Mouse (Mus musculus) bone marrow, adult 2 months (tissue): ENCODE measurements around the gene Hist1h3a. TPM values are rescaled to one million over a fixed set of nuclear protein-coding genes. Genes with fewer than 3 reads are reported as not detected.

Experiments
- H3K27ac ChIP-seq: fragments of 200-500 bp; 2 replicates; pipeline ENCODE4 v1.5.1; 2012; ENCODE audit warnings: low read depth, mild to moderate bottlenecking, control low read depth, inconsistent platforms, low read length; ENCODE audit not compliant: control insufficient read depth, poor library complexity, insufficient read depth
- H3K4me1 ChIP-seq: fragments of 200-500 bp; 2 replicates; pipeline ENCODE4 v1.6.1; 2011; ENCODE audit warnings: low read length; ENCODE audit not compliant: control insufficient read depth, insufficient read depth
- H3K4me3 ChIP-seq: fragments of 200-500 bp; replicated peaks from 2 replicates; pipeline ENCODE3; 2011; ENCODE audit warnings: mild to moderate bottlenecking, low read depth, low read length, control low read depth; ENCODE audit not compliant: control insufficient read depth
- CTCF ChIP-seq: fragments of 200-500 bp; IDR thresholded peaks from 2 replicates; pipeline ENCODE4 v1.5.1; 2011; ENCODE audit warnings: low read length, control low read depth; ENCODE audit not compliant: control insufficient read depth, insufficient read depth
- POLR2A ChIP-seq: fragments of 200-500 bp; IDR thresholded peaks from 2 replicates; pipeline ENCODE4 v1.6.1; 2011; ENCODE audit warnings: low read depth, mild to moderate bottlenecking, control low read depth, low read length, borderline replicate concordance; ENCODE audit not compliant: control insufficient read depth
- WGBS: fragments of 180-500 bp; shearing (Covaris S2); methylation state at CpG from one replicate; pipeline ENCODE4 v1.1.7; 2018; 5-methylcytosine and 5-hydroxymethylcytosine counted together
- polyA plus RNA-seq: library from polyadenylated mRNA; stranded (reverse); fragments of >200 nt; gene quantifications from 2 replicates; pipeline ENCODE4 v1.2.4, GENCODE M21; 2011; ENCODE audit warnings: low replicate concordance; ENCODE audit not compliant: missing spikeins, insufficient read depth, insufficient read length

Gene Hist1h3a
- polyA plus RNA-seq, 1 experiment, result 30.9 TPM

DNA sequence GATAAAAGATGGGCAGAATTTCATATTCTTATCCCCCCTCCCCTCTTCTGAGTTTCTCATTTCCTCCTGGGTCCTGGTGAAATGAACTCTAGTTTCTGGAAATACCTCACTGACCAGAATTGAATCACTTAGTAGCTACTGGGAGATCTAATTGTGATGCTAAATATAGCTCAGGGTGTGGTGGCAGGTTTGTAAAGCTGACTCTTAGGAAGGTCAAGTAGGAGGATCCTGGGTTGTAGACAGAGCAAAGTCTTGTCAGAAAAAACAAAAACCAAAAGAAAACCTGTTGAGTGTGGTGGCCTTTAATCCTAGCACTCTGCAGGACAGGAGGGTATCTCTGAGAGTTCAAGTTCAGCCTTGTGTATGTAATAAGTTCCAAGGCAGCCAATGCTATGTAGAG lies 20.2 kb downstream of the Hist1h3a start:
- Histone ChIP-seq H3K4me3 (no peak overlapping the region), H3K27ac (no peak overlapping the region), H3K4me1 (no peaks in the 10 kb centered on the region; the same call in 1 of the 2 replicates)
- TF ChIP-seq POLR2A (no peak), CTCF (no peak)

DNA sequence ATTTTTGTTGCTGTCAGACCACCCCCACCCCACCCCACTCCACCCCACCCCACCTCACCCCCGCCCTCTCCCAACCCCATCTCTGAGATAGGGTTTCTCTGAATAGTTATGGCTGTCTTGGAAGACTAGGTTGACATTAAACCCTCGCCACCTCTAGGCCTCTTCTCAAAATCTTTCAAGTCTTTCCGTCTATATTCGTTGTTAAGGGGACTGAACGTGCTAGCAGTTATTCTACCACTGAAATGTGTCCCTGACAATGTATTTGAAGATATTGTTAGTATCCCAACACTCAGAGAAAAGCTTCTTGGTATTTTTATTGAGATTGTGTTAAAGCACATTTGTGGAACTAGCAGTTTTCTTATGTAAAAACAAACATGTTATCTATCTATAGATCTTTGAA lies 21.3 kb downstream of the Hist1h3a start:
- 61% methylated on average over 5 of the region's 5 CpGs for WGBS
- H3K4me3 ChIP-seq, result no peak overlapping the region
- no peaks in the 10 kb centered on the region; the same call in 1 of the 2 replicates for H3K4me1 ChIP-seq
- TF ChIP-seq CTCF (no peak), POLR2A (no peak)
- H3K27ac ChIP-seq, result no peak overlapping the region

DNA sequence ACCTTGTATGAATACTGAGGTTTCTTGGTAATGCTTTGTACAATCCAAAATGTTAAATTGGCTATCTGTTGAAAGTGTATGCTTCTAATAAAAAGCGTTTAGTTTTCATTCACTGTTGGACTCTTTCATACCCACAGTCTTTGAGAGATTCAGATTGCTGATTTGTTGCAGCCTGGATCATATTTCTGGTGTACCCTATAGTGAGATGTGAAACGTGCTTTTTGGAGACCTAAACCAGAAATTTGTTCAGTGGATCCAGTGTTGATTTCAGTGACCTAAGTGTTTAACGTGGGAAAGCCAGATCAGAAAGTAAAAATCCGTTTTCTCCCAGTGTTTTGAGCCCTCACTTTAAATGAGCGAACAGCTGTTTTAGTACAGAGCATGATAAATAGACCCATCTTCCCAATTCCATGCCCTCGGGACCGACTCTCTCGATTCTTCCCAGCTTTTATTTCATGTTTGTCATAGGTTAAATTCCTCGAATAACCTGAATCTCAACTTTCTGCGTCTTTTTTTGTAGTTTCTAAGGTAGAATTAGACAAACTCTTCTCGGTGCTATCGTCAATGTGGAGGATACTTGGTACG lies 21.8 kb downstream of the Hist1h3a start:
- H3K27ac ChIP-seq, result peak overlapping the region; percentile 98; the same call in 1 of the 2 replicates
- TF ChIP-seq POLR2A (no peak), CTCF (no peak)
- H3K4me1 ChIP-seq, result no peaks in the 10 kb centered on the region; the same call in 1 of the 2 replicates
- H3K4me3 ChIP-seq, result peak overlapping the region; percentile 67
- 28% methylated on average over 13 of the region's 13 CpGs for WGBS

DNA sequence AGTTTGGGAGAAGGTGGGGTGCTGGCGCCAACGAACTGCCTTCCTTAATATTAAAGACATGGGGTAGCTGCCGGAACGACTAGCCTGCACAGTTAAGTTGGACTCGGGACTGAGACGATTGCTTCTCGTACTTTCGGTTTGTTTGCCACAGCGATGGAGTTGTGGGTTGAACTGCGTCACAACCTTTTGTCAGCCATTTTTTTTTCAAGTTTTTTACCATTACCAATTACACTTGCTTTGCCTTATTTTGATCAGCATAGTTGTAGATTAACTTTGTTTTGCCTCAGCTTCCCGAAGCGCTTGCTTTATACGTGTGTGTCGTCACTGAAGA lies 22.3 kb downstream of the Hist1h3a start:
- TF ChIP-seq POLR2A (no peak), CTCF (no peak)
- WGBS, result under 1% methylated on average over 14 of the region's 14 CpGs
- peak overlapping the region; percentile 98 for H3K27ac ChIP-seq

DNA sequence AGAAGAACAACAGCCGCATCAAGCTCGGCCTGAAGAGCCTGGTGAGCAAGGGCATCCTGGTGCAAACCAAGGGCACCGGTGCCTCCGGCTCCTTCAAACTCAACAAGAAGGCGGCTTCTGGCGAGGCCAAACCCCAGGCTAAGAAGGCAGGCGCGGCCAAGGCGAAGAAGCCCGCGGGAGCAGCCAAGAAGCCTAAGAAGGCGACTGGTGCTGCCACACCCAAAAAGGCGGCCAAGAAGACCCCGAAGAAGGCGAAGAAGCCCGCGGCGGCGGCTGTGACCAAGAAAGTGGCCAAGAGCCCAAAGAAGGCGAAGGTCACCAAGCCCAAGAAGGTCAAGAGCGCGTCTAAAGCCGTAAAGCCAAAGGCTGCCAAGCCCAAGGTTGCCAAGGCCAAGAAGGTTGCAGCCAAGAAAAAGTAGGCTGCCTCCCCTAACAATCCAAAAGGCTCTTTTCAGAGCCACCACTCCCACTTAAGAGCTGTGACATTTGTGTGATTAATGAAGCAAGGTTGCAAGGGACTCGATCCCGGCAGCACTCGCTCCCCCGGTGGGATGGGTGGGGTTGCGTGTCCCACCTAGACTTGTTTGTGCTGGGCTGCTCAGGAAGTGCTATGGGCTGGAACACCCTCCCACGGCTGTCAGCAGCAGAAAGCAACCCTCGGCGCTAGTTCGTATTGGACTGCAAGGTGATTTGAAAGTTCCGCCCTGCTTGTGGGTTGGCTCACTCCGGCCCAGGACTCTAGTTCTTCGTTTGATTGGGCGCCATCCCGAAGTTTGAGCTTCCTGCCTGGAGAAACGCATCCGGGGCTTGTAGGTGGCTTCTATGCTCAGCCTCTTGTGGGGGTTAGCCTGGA lies 22.9 kb downstream of the Hist1h3a start:
- WGBS, result under 1% methylated on average over 39 of the region's 39 CpGs
- TF ChIP-seq CTCF (no peak), POLR2A (peak; percentile 98)
- Histone ChIP-seq H3K4me1 (no peaks in the 10 kb centered on the region; the same call in 1 of the 2 replicates), H3K27ac (peak overlapping the region; percentile 98), H3K4me3 (peak overlapping the region; percentile 67)

More for the DNA sequence above, 22.3 kb downstream of the Hist1h3a start:
- Histone ChIP-seq H3K4me3 (peak overlapping the region; percentile 67), H3K4me1 (no peaks in the 10 kb centered on the region; the same call in 1 of the 2 replicates)

DNA sequence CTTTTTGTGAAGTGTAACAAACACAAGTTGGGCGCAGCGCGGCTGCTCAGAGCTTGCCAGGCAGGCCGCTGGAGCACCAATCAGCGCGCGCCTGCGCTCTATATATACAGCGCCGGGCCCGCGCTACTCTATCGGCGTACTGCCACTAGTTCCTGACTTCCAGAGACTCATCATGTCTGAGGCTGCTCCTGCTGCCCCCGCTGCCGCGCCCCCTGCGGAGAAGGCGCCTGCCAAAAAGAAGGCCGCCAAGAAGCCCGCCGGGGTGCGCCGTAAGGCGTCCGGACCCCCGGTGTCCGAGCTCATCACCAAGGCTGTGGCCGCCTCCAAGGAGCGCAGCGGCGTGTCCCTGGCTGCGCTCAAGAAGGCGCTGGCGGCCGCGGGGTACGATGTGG lies 23.5 kb downstream of the Hist1h3a start, which contains the start of gene Hist1h1c:
TSS of gene Hist1h1c (plus strand) at position 132 of the 392 bp plus-strand sequence.
- peak within 1 kb of the TSS; percentile 98 for H3K27ac ChIP-seq
- H3K4me3 ChIP-seq, result peak within 1 kb of the TSS; percentile 67
- TF ChIP-seq POLR2A (peak; percentile 99), CTCF (0 out of 2 replicates have a peak, but pooled peaks have one; percentile 6)
- whole genome bisulfite sequencing, result under 1% methylated on average over 38 of the region's 38 CpGs
- no peaks in the 10 kb centered on the region; the same call in 1 of the 2 replicates for H3K4me1 ChIP-seq

DNA sequence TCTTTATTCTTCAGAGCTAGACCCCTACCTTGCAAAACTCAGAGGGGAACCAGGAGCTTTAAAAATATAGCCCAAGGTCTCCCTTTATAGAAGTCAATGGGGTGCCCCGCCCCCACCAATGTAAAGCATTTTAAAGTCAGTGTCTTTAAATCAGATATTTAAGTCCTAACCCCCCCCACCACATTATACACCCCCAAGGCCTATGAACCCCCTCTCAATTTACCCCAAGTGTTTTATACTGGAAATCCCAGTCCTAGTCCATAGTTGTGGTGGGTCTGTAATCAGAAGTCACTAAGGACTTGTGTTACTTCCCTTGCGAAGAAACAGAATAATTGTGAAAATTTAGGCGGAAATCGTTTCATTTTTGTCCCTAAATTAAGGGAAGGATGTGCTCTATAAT lies 24.1 kb downstream of the Hist1h3a start:
- TF ChIP-seq POLR2A (no peak), CTCF (no peak)
- WGBS, result 19% methylated on average over 4 of the region's 4 CpGs
- H3K4me3 ChIP-seq, result no peak overlapping the region
- no peaks in the 10 kb centered on the region; the same call in 1 of the 2 replicates for H3K4me1 ChIP-seq
- no peak overlapping the region; the same call in 1 of the 2 replicates for H3K27ac ChIP-seq

DNA sequence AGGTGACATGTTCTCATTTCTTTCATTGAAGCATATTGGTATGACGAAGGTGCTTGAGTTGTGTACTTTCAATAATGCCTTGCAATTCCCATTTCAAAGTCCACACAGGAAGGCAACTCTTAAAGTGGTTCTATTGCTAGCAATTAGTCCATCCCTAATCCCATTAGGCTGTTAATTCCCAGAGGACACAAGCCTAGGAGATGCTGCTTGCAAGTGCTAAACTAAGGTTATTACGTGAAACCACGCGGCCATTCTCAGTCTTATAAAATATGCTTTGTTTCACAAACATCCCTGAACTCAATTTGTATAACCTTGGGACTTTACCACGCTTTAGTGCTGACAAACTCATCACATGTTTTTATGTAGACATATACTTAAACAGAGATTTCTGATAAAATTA lies 25.1 kb downstream of the Hist1h3a start:
- 92% methylated on average over 5 of the region's 5 CpGs for WGBS
- Histone ChIP-seq H3K4me3 (no peak overlapping the region), H3K4me1 (no peaks in the 10 kb centered on the region), H3K27ac (no peak overlapping the region)
- TF ChIP-seq POLR2A (no peak), CTCF (no peak)
